9 mouse cellular contexts compared by ENCODE assay signal in genomic region chr15:97824042-97824441, GRCm38 (mm10). TPM values are rescaled to one million over a fixed set of nuclear protein-coding genes. Genes with fewer than 3 reads are reported as not detected.
DNase-seq lines count a peak whose midpoint lies in the region; ATAC-seq lines count a peak whose summit lies in the region.
"Had no signal": no experiment of that assay in that cellular context is flagged by ENCODE, and none has a peak within 500 bp of the region (broad histone marks: within the 10 kb centered on the region; RNA-seq: fewer than 3 reads in every experiment).

No protein-coding gene starts in this region.

- ATAC-seq in forebrain, embryonic 13.5 days = no peak
- ATAC-seq in forebrain, embryonic 16.5 days = no peak
- no peak for ATAC-seq in lung, embryonic 15.5 days (ENCODE audit: borderline replicate concordance, extremely low read depth, low FRiP score, low TSS enrichment)
- ATAC-seq in monocyte, adult 5-6 weeks (replicated peaks; ENCODE audit: insufficient number of reproducible peaks, low FRiP score, low TSS enrichment, poor library complexity, severe bottlenecking) = 0 out of 2 replicates have a peak, but pooled peaks have one; percentile 5

- H3K9ac ChIP-seq in forebrain, embryonic 13.5 days = no peak overlapping the region
- H3K9ac ChIP-seq in forebrain, embryonic 16.5 days (replicated peaks; ENCODE audit: low read depth, low read length) = no peak overlapping the region
- H3K9ac ChIP-seq in lung, embryonic 15.5 days = no peak overlapping the region

- WGBS in forebrain, embryonic 13.5 days = 80% methylated on average over 6 of the region's 6 CpGs
- 78% methylated on average over 6 of the region's 6 CpGs for WGBS in forebrain, embryonic 16.5 days
- 69% methylated on average over 6 of the region's 6 CpGs for WGBS in lung, embryonic 15.5 days

- DNase-seq in lung, postnatal 25 days (ENCODE audit: low spot score) = no peak
- peak; percentile 64 to 77 for DNase-seq in heart, adult 18-20 months
- DNase-seq in left cerebral cortex, postnatal 4 days = no peak
- DNase-seq in cerebellum, postnatal 36 days = no peak
- DNase-seq: kidney, postnatal 36 days had no signal

- intact Hi-C loops in left cerebral cortex, postnatal 4 days (cut with DNase I) = no loop called here

- H3K27ac ChIP-seq in forebrain, embryonic 13.5 days = peak overlapping the region; percentile 11; the same call in 1 of the 2 replicates
- H3K27ac ChIP-seq in forebrain, embryonic 16.5 days (ENCODE audit: low read length) = no peak overlapping the region
- peak overlapping the region; percentile 92; the same call in 1 of the 2 replicates for H3K27ac ChIP-seq in lung, embryonic 15.5 days

- no peak overlapping the region for H3K4me3 ChIP-seq in forebrain, embryonic 13.5 days
- no peak overlapping the region for H3K4me3 ChIP-seq in forebrain, embryonic 16.5 days (replicated peaks; ENCODE audit: low read length)
- no peak overlapping the region for H3K4me3 ChIP-seq in lung, embryonic 15.5 days

- H3K9me3 ChIP-seq in forebrain, embryonic 13.5 days (replicated peaks) = no peaks in the 10 kb centered on the region
- no peaks in the 10 kb centered on the region for H3K9me3 ChIP-seq in forebrain, embryonic 16.5 days (ENCODE audit: control insufficient read depth, low read length)
- no peaks in the 10 kb centered on the region for H3K9me3 ChIP-seq in lung, embryonic 15.5 days

- no peak overlapping the region for H3K4me2 ChIP-seq in forebrain, embryonic 13.5 days
- H3K4me2 ChIP-seq in forebrain, embryonic 16.5 days (ENCODE audit: low read length) = no peak overlapping the region
- H3K4me2 ChIP-seq in lung, embryonic 15.5 days = no peak overlapping the region

- H3K4me1 ChIP-seq in forebrain, embryonic 13.5 days = peaks cover 64% of the 10 kb centered on the region
- H3K4me1 ChIP-seq in forebrain, embryonic 16.5 days (replicated peaks; ENCODE audit: control insufficient read depth, insufficient read depth, low read length) = peaks cover 55% of the 10 kb centered on the region
- peaks cover 84% of the 10 kb centered on the region for H3K4me1 ChIP-seq in lung, embryonic 15.5 days

- 0 out of 2 replicates have a peak, but pooled peaks cover 3% of the 10 kb centered on the region for H3K27me3 ChIP-seq in forebrain, embryonic 13.5 days
- no peaks in the 10 kb centered on the region for H3K27me3 ChIP-seq in forebrain, embryonic 16.5 days (replicated peaks; ENCODE audit: control insufficient read depth, insufficient read depth, low read length)
- H3K27me3 ChIP-seq in lung, embryonic 15.5 days = no peaks in the 10 kb centered on the region

- H3K36me3 ChIP-seq in forebrain, embryonic 13.5 days (ENCODE audit: poor library complexity, severe bottlenecking) = peaks cover 9% of the 10 kb centered on the region; the same call in 1 of the 2 replicates
- H3K36me3 ChIP-seq in forebrain, embryonic 16.5 days (ENCODE audit: control insufficient read depth, insufficient read depth) = no peaks in the 10 kb centered on the region
- H3K36me3 ChIP-seq in lung, embryonic 15.5 days = peaks cover 10% of the 10 kb centered on the region

RNA-seq across cellular contexts. Expression of gene Hdac7, which starts 20.3 kb away (rescaled TPM):
- 20.3 and 23.3 TPM in 2 replicates for polyA plus RNA-seq in forebrain, embryonic 13.5 days (2015; fragmentation: Nextera tagmentation; extraction: Ambion mirVana)
- 21.7 and 31.1 TPM in 2 replicates for polyA plus RNA-seq in forebrain, embryonic 16.5 days (2015; fragmentation: Nextera tagmentation; extraction: Ambion mirVana)
- 40.6 and 44.7 TPM in 2 replicates for polyA plus RNA-seq in lung, embryonic 15.5 days (2015; fragmentation: Nextera tagmentation; extraction: Ambion mirVana)
- 10 to 100 TPM; 19.3 to 26.3 TPM for total RNA-seq in heart, adult 18-20 months (2021)
- total RNA-seq in monocyte, adult 5-6 weeks (2017) = 6.5 to 17.5 TPM (median 10.7 TPM) in 3 replicates
- 10 to 100 TPM; 41.0 to 41.3 TPM for total RNA-seq in left cerebral cortex, postnatal 4 days (2021)

RNA-seq across cellular contexts. Expression of gene Slc48a1, which starts 45.7 kb away (rescaled TPM):
- 44.1 and 45.2 TPM in 2 replicates for polyA plus RNA-seq in forebrain, embryonic 13.5 days (2015; fragmentation: Nextera tagmentation; extraction: Ambion mirVana)
- 72.9 and 78.2 TPM in 2 replicates for polyA plus RNA-seq in forebrain, embryonic 16.5 days (2015; fragmentation: Nextera tagmentation; extraction: Ambion mirVana)
- polyA plus RNA-seq in lung, embryonic 15.5 days (2015; fragmentation: Nextera tagmentation; extraction: Ambion mirVana) = 38.7 and 42.2 TPM in 2 replicates
- total RNA-seq in heart, adult 18-20 months (2021) = 10 to 100 TPM; 57.9 to 69.7 TPM
- 20.0 to 22.8 TPM (median 22.4 TPM) in 3 replicates for total RNA-seq in monocyte, adult 5-6 weeks (2017)
- 10 to 100 TPM; 81.8 to 84.6 TPM for total RNA-seq in left cerebral cortex, postnatal 4 days (2021)

RNA-seq across cellular contexts. Expression of gene Rapgef3, which starts 56.3 kb away (rescaled TPM):
- polyA plus RNA-seq in forebrain, embryonic 13.5 days (2015; fragmentation: Nextera tagmentation; extraction: Ambion mirVana) = 6.7 and 7.8 TPM in 2 replicates
- 8.9 and 13.3 TPM in 2 replicates for polyA plus RNA-seq in forebrain, embryonic 16.5 days (2015; fragmentation: Nextera tagmentation; extraction: Ambion mirVana)
- polyA plus RNA-seq in lung, embryonic 15.5 days (2015; fragmentation: Nextera tagmentation; extraction: Ambion mirVana) = 21.1 and 23.4 TPM in 2 replicates
- 10 to 100 TPM; 21.8 to 23.3 TPM for total RNA-seq in heart, adult 18-20 months (2021)
- 0.19 to 5.1 TPM (median 1.8 TPM) in 3 replicates for total RNA-seq in monocyte, adult 5-6 weeks (2017)
- total RNA-seq in left cerebral cortex, postnatal 4 days (2021) = 10 to 100 TPM; 21.2 to 24.2 TPM

Comparison
In these comparisons a context has a peak if more than half of its experiments do, and no peak if none do; other contexts are left out.
1. DNase-seq: peak in heart, adult 18-20 months (2 of 2); none in lung, postnatal 25 days (single experiment), left cerebral cortex, postnatal 4 days (single experiment) and cerebellum, postnatal 36 days (0 of 2).